Mouse (Mus musculus): ENCODE measurements around the gene Olfr301.

The Olfr301 gene

GRCm38 (mm10) chr7:86403546-86403945, at the start of gene Olfr301:
Gene Olfr301, plus strand, starts transcription at chr7:86403846.
- no peak for DNase-seq (ENCODE audit: low spot score)

DNA sequence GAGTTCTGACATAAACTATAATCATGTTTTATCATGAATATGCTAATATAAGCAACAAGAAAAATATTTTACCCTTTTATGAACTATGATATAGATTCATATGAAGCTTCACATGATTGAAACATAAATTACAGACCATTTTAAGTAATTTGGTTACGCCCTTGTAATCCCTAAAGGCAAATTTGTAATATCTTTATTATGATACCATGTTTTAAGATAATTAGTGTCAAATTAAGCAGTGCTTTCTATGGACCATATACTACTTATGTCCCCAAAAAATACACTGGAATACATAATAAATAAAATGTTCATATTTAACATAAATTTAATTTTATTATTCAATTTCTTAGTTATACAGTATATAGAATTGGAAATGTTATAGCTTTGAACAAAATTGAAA, 36.8 kb upstream of the Olfr301 start, which contains the start of gene Olfr305:
Olfr305 (minus strand) TSS at position 101 of the 400 bp plus-strand sequence.
- DNase-seq (ENCODE audit: low spot score), result no peak

DNA sequence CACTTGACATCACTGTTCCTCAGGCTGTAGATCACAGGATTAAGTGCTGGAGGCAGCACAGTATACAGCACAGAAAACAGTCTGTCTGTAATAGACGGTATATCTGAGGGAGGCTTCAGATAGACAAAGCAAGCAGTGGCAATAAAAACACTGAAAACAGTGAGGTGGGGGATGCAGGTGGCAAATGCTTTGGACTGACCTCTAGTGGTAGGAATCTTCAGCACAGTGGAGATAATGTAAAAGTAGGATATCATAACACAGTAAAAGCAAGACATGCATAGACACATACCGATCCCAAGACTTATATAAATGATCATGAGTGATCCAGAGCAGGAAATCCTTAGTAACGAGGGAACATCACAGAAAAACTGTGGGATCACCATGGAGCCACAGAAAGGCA, 17.9 kb upstream of the Olfr301 start:
- DNase-seq (ENCODE audit: low spot score), result no peak

DNA sequence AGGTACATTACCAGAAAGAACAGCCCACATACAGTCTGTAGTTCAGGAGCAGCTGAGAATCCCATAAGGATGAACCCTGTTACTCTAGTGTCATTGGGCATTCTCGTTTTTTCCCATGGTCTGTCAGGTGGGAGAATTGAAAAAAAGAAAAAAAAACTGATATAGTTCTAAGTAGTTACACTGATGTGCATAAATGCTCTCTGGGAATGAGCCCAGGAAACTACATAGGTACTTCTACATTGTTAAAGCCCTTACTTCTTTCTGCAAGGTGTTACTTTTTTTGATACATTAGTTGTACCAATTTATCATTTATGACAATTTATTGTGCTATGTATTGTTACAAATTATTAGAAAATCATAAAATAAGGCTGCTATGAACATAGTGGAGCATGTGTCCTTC, 17.1 kb upstream of the Olfr301 start, which contains the start of gene Olfr304:
Olfr304 (minus strand) TSS at position 101 of the 400 bp plus-strand sequence.
- DNase-seq (ENCODE audit: low spot score), result no peak

DNA sequence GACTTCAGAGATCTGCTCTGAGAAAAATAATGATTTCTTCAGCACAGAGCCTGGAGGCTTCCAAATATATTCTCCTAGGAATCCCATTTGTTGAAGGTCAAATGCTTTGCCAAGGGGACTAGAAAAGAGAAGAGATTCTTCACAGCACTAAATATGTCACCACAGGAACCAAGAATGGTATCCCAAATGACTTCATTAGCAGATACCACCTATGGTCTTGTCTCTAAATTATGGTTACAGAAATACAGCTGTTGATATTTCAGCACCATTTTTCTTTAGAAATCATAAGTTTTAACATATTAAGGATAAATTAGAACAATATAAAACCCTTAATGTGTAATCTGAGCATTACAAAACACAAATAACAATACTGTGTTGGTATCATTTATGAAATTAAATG, 6.0 kb upstream of the Olfr301 start, which contains the start of gene Olfr303:
Olfr303 (minus strand) TSS at position 101 of the 400 bp plus-strand sequence.
- no peak for DNase-seq (ENCODE audit: low spot score)

GRCm38 (mm10) chr7:86459621-86460020, 56.0 kb downstream of the Olfr301 start, which contains the start of gene Olfr299:
Gene Olfr299, plus strand, starts transcription at chr7:86459921.
- DNase-seq (ENCODE audit: low spot score), result no peak
